ENCODE assay signal across 9 mouse cellular contexts in genomic region chr9:16502673-16503343, GRCm38 (mm10). TPM values are rescaled to one million over a fixed set of nuclear protein-coding genes. Genes with fewer than 3 reads are reported as not detected.
DNase-seq lines count a peak whose midpoint lies in the region; ATAC-seq and TF ChIP-seq lines count a peak whose summit lies in the region.
"Had no signal": no experiment of that assay in that cellular context is flagged by ENCODE, and none has a peak within 500 bp of the region (broad histone marks: within the 10 kb centered on the region; RNA-seq: fewer than 3 reads in every experiment).

No protein-coding gene starts in this region.

- peaks cover 40% of the 10 kb centered on the region for H3K4me1 ChIP-seq in E14TG2a.4 (replicated peaks; ENCODE audit: low read depth, low read length)
- H3K4me1 ChIP-seq in forebrain, embryonic 11.5 days (replicated peaks; ENCODE audit: control insufficient read depth, insufficient read depth, low read length), result peaks cover 11% of the 10 kb centered on the region

- peaks cover 71% of the 10 kb centered on the region for H3K27me3 ChIP-seq in E14TG2a.4 (ENCODE audit: insufficient read depth, low read length)
- H3K27me3 ChIP-seq in forebrain, embryonic 11.5 days (ENCODE audit: control insufficient read depth, insufficient read depth, low read length), result no peaks in the 10 kb centered on the region; the same call in 1 of the 2 replicates
- H3K27me3 ChIP-seq: CH12.LX had no signal

- intact Hi-C loops in left cerebral cortex, postnatal 25 days (cut with DNase I), result loop anchor here (5.0 to 10.0 kb wide), 4 partner anchors 221 to 561 kb away; no protein-coding TSS in a partner anchor

- WGBS in forebrain, embryonic 11.5 days, result 10% methylated on average over 13 of the region's 13 CpGs

- TF ChIP-seq CTCF in E14TG2a.4 (conservative IDR thresholded peaks at IDR 0.05; ENCODE audit: low read length), result no peak

- H3K4me3 ChIP-seq in E14TG2a.4 (replicated peaks; ENCODE audit: low read length), result peak overlapping the region; percentile 76
- H3K4me3 ChIP-seq in forebrain, embryonic 11.5 days (ENCODE audit: low read depth, low read length), result peak overlapping the region; percentile 71

- H3K27ac ChIP-seq in forebrain, embryonic 11.5 days (ENCODE audit: low read depth, low read length), result no peak overlapping the region

- H3K4me2 ChIP-seq in forebrain, embryonic 11.5 days (ENCODE audit: low read depth, low read length, severe bottlenecking), result peak overlapping the region; percentile 57

- ATAC-seq in forebrain, embryonic 11.5 days (replicated peaks; ENCODE audit: low FRiP score), result no peak

- H3K36me3 ChIP-seq in E14TG2a.4 (ENCODE audit: insufficient read depth, low read length), result no peaks in the 10 kb centered on the region
- H3K36me3 ChIP-seq in forebrain, embryonic 11.5 days (ENCODE audit: control insufficient read depth, insufficient read depth, low read length), result no peaks in the 10 kb centered on the region

- no peaks in the 10 kb centered on the region; the same call in 1 of the 2 replicates for H3K9me3 ChIP-seq in E14TG2a.4 (ENCODE audit: low read length)
- H3K9me3 ChIP-seq in forebrain, embryonic 11.5 days (ENCODE audit: control insufficient read depth, low read length), result no peaks in the 10 kb centered on the region

- H3K9ac ChIP-seq in forebrain, embryonic 11.5 days (ENCODE audit: low read length), result peak overlapping the region; percentile 88; the same call in 1 of the 2 replicates

- peak; percentile 19 for DNase-seq in embryo, embryonic 10.5 days (ENCODE audit: low spot score)
- no peak for DNase-seq in embryo, embryonic 10 days (ENCODE audit: low spot score)
- DNase-seq in forebrain, embryonic 11.5 days (ENCODE audit: low spot score), result peak; percentile 56
- DNase-seq in left cerebral cortex, postnatal 25 days (ENCODE audit: low spot score in 2 of 2), result peak; percentile 16 to 72
- DNase-seq in retina, postnatal 1 day, result peak; percentile 36
- no peak for DNase-seq in layer of hippocampus, adult 18-20 months (ENCODE audit: low spot score in 2 of 2)
- no peak for DNase-seq in thymus, postnatal 25 days

RNA-seq across cellular contexts. Expression of gene Fat3, which starts 1.7 kb away (rescaled TPM):
- 11.9 and 12.4 TPM in 2 replicates for polyA plus RNA-seq in forebrain, embryonic 11.5 days (2014; fragmentation: Nextera tagmentation; extraction: Ambion mirVana)
- total RNA-seq in left cerebral cortex, postnatal 25 days (2021), result 10 to 100 TPM; 66.0 to 81.2 TPM
- 10 to 100 TPM; 31.5 to 33.1 TPM for total RNA-seq in layer of hippocampus, adult 18-20 months (2021)

Comparison
In these comparisons a context has a peak if more than half of its experiments do, and no peak if none do; other contexts are left out.
1. DNase-seq: peak in embryo, embryonic 10.5 days (single experiment), forebrain, embryonic 11.5 days (single experiment), left cerebral cortex, postnatal 25 days (2 of 2) and retina, postnatal 1 day (single experiment); none in embryo, embryonic 10 days (single experiment), layer of hippocampus, adult 18-20 months (0 of 2) and thymus, postnatal 25 days (single experiment).